Mouse (Mus musculus): Measurements from ENCODE around the gene S100a14.

GRCm38 (mm10) chr3:90550421-90550790, 23.8 kb downstream of the S100a14 start:
- TF ChIP-seq CTCF (IDR thresholded peaks at IDR 0.05; ENCODE audit: control insufficient read depth, insufficient read depth, low read length) (no peak), POLR2A (IDR thresholded peaks at IDR 0.05; ENCODE audit: borderline replicate concordance, control insufficient read depth, low read depth, low read length) (no peak)
